Mouse (Mus musculus) kidney, adult 2 months (tissue): ENCODE data around the gene Rdh19.

Experiments used
- CTCF ChIP-seq: fragments of 200-500 bp; conservative IDR thresholded peaks from 2 replicates; pipeline ENCODE4 v1.5.1; 2011; ENCODE audit warnings: low read depth, mild to moderate bottlenecking, control low read depth, low read length, moderate library complexity, mixed read lengths; ENCODE audit not compliant: insufficient read depth, insufficient read length
- POLR2A ChIP-seq: fragments of 200-500 bp; IDR thresholded peaks from one replicate; pipeline ENCODE4 v1.6.1; 2011; ENCODE audit warnings: low read depth, low read length, control low read depth

DNA sequence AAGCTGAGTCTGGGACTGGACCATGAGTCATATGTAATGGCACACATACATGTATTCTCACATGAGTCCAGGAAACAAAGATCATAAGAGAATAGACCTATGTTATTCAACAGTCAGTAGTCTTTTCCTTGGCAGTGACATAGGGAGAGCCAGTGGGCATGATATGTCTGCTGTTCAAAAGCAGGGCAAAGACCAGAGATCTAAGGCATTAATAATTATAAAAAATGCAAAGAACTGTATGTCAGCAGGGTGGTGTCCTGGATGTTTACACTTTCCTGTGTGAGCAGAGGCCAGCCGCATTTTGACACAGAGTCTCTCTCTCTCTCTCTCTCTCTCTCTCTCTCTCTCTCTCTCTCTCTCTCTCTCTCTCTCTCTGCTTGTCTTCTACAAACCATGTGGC, at the start of gene Rdh19:
- TF ChIP-seq CTCF (no peak), POLR2A (no peak)
